Comparison of ENCODE assay signal across 13 mouse cellular contexts in the genomic region with DNA sequence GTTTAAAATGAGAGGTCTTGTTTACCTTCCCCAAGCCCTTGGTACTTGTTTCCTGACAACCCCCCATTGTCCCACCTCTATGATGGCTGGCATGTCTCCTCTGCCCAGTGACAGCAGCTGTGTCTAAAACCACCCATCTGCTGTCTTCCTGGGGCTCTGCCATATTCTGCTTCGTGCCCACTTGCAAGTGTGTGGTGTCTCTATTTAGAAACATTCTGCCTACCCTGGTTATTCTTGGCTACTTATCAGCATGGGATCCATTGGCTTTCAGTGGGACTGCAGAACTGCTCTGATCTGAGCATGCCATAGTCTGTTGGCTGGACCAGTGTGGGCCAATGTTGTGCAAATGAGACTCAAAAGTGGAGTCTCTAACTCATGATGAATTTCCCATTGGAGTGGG.
DNase-seq lines count a peak whose midpoint lies in the region; ATAC-seq and TF ChIP-seq lines count a peak whose summit lies in the region.
"Had no signal": no experiment of that assay in that cellular context is flagged by ENCODE, and none has a peak within 500 bp of the region (broad histone marks: within the 10 kb centered on the region; RNA-seq: fewer than 3 reads in every experiment).

No protein-coding gene starts in this region.

- no peak for ATAC-seq in heart, embryonic 12.5 days (ENCODE audit: insufficient number of reproducible peaks, low FRiP score)

- peaks cover 4% of the 10 kb centered on the region; the same call in 1 of the 2 replicates for H3K4me1 ChIP-seq in heart, embryonic 12.5 days (replicated peaks)
- H3K4me1 ChIP-seq: limb, embryonic 12.5 days; midbrain, embryonic 12.5 days had no signal

- 37% methylated on average over 1 of the region's 1 CpGs for WGBS in heart, embryonic 12.5 days

- no peak overlapping the region for H3K4me2 ChIP-seq in heart, embryonic 12.5 days
- H3K4me2 ChIP-seq: limb, embryonic 12.5 days; midbrain, embryonic 12.5 days had no signal

- no peak for TF ChIP-seq POLR2A in brain, embryonic 14.5 days (IDR thresholded peaks at IDR 0.05; ENCODE audit: borderline replicate concordance, extremely low read depth, insufficient read depth, insufficient read length, poor library complexity, severe bottlenecking)

- peak; percentile 30 to 50 for DNase-seq in heart, adult 18-20 months
- peak; percentile 55 for DNase-seq in brain, embryonic 14.5 days (ENCODE audit: low read depth)
- peak; percentile 72 to 90 for DNase-seq in frontal cortex, postnatal 36 days (ENCODE audit: low spot score in 2 of 2)
- peak; percentile 57 to 94 for DNase-seq in left cerebral cortex, postnatal 25 days (ENCODE audit: low spot score in 2 of 2)
- DNase-seq in ovary, adult 18-20 months (ENCODE audit: low spot score), result no peak
- DNase-seq in urinary bladder, postnatal 4 days (ENCODE audit: low spot score in 2 of 2), result no peak
- DNase-seq in kidney, adult 8-10 months, result no peak
- DNase-seq: adrenal gland, postnatal 25 days; lung, adult 2 months had no signal

- no peak for TF ChIP-seq CTCF in brain, embryonic 14.5 days (IDR thresholded peaks at IDR 0.05; ENCODE audit: borderline replicate concordance, extremely low read depth, insufficient read depth, insufficient read length)

- H3K27me3 ChIP-seq in heart, embryonic 12.5 days (replicated peaks), result no peaks in the 10 kb centered on the region
- H3K27me3 ChIP-seq: limb, embryonic 12.5 days; midbrain, embryonic 12.5 days had no signal

- no peak overlapping the region for H3K9ac ChIP-seq in heart, embryonic 12.5 days
- H3K9ac ChIP-seq: limb, embryonic 12.5 days; midbrain, embryonic 12.5 days had no signal

- no peaks in the 10 kb centered on the region for H3K9me3 ChIP-seq in heart, embryonic 12.5 days (replicated peaks)
- H3K9me3 ChIP-seq: limb, embryonic 12.5 days; midbrain, embryonic 12.5 days had no signal

- H3K36me3 ChIP-seq in heart, embryonic 12.5 days, result no peaks in the 10 kb centered on the region
- H3K36me3 ChIP-seq: limb, embryonic 12.5 days; midbrain, embryonic 12.5 days had no signal

- intact Hi-C loops in left cerebral cortex, postnatal 25 days (cut with DNase I), result loop anchor here (10.0 kb wide), 1 partner anchor 433 kb away; no protein-coding TSS in a partner anchor

- no peak overlapping the region for H3K27ac ChIP-seq in heart, embryonic 12.5 days (ENCODE audit: poor library complexity, severe bottlenecking)
- H3K27ac ChIP-seq: heart, adult 2 months; limb, embryonic 12.5 days; midbrain, embryonic 12.5 days had no signal

- no peak overlapping the region for H3K4me3 ChIP-seq in heart, embryonic 12.5 days
- H3K4me3 ChIP-seq: heart, adult 2 months; limb, embryonic 12.5 days; midbrain, embryonic 12.5 days had no signal

Comparison
In these comparisons a context has a peak if more than half of its experiments do, and no peak if none do; other contexts are left out.
1. DNase-seq: peak in heart, adult 18-20 months (2 of 2), brain, embryonic 14.5 days (single experiment), frontal cortex, postnatal 36 days (2 of 2) and left cerebral cortex, postnatal 25 days (2 of 2); none in ovary, adult 18-20 months (single experiment), urinary bladder, postnatal 4 days (0 of 2) and kidney, adult 8-10 months (0 of 2).